Mouse (Mus musculus) limb, embryonic 14.5 days (tissue): ENCODE measurements around the gene Akr1c14. TPM values are rescaled to one million over a fixed set of nuclear protein-coding genes. Genes with fewer than 3 reads are reported as not detected.
"Not testable (repeated sequence)": the region's sequence is repeated elsewhere in the genome, so short reads cannot be mapped to it uniquely, and the experiment has no call there.

ENCODE experiments used
- ATAC-seq: fragments of 200-750 bp; cut with Nextera tagmentation; 2 replicates; pipeline ENCODE4 v1.8.0; 2017; ENCODE audit warnings: low read depth, moderate number of reproducible peaks, moderate TSS enrichment; ENCODE audit not compliant: low FRiP score
- DNase-seq: peaks from one replicate; pipeline ENCODE4 v3.0.0-alpha.2; 2015; ENCODE audit warnings: low spot score
- H3K27ac ChIP-seq: fragments of 300-500 bp; sonication (generic); replicated peaks from 2 replicates; pipeline ENCODE4 v1.5.1; 2014; ENCODE audit warnings: low read depth, mild to moderate bottlenecking, low read length, moderate library complexity, mixed read lengths
- H3K27me3 ChIP-seq: fragments of 300-500 bp; sonication (generic); 2 replicates; pipeline ENCODE4 v1.6.1; 2014; ENCODE audit warnings: low read length, mixed read lengths; ENCODE audit not compliant: control insufficient read depth, insufficient read depth
- H3K36me3 ChIP-seq: fragments of 300-500 bp; sonication (generic); 2 replicates; pipeline ENCODE4 v1.6.1; 2014; ENCODE audit warnings: mild to moderate bottlenecking, low read length, moderate library complexity, mixed read lengths; ENCODE audit not compliant: control insufficient read depth, insufficient read depth
- H3K4me1 ChIP-seq: fragments of 300-500 bp; sonication (generic); 2 replicates; pipeline ENCODE4 v1.6.1; 2014; ENCODE audit warnings: antibody characterized with exemption, low read length, mixed read lengths; ENCODE audit not compliant: control insufficient read depth, insufficient read depth
- H3K4me2 ChIP-seq: fragments of 300-500 bp; sonication (generic); replicated peaks from 2 replicates; pipeline ENCODE4 v1.6.1; 2014; ENCODE audit warnings: low read depth, mild to moderate bottlenecking, low read length, moderate library complexity; ENCODE audit not compliant: severe bottlenecking
- H3K4me3 ChIP-seq: fragments of 300-500 bp; sonication (generic); replicated peaks from 2 replicates; pipeline ENCODE4 v1.5.1; 2014; ENCODE audit warnings: low read length
- H3K9ac ChIP-seq: fragments of 300-500 bp; sonication (generic); 2 replicates; pipeline ENCODE4 v1.6.1; 2014; ENCODE audit warnings: mild to moderate bottlenecking, low read depth, low read length, moderate library complexity; ENCODE audit not compliant: severe bottlenecking
- H3K9me3 ChIP-seq: fragments of 300-500 bp; sonication (generic); 2 replicates; pipeline ENCODE4 v1.6.1; 2016; ENCODE audit warnings: low read length; ENCODE audit not compliant: control insufficient read depth
- POLR2A ChIP-seq: fragments of 200-500 bp; IDR thresholded peaks from 2 replicates; pipeline ENCODE4 v1.8.0; 2012; ENCODE audit warnings: inconsistent platforms, mild to moderate bottlenecking, moderate library complexity, borderline replicate concordance; ENCODE audit not compliant: insufficient read depth, insufficient read length; ENCODE audit errors: extremely low read depth
- WGBS: fragments of 180-500 bp; shearing (Covaris S2); extraction: QIAGEN DNeasy Blood & Tissue Kit; methylation state at CpG from one replicate; pipeline ENCODE4 v1.1.7; 2014; 5-methylcytosine and 5-hydroxymethylcytosine counted together
- polyA plus RNA-seq, 2 experiments: library from polyadenylated mRNA; depleted of rRNA in 1 of 2; stranded (reverse) in 1 of 2; unstranded in 1 of 2; fragments of >200 nt; fragmentation: Nextera tagmentation in 1 of 2; extraction: Ambion mirVana in 1 of 2; gene quantifications; 2 replicates each; pipeline versions ENCODE4 v1.2.1 to v1.2.3; 2012 to 2014

The Akr1c14 gene
- polyA plus RNA-seq, 2 experiments, result 1.2 TPM

- Histone ChIP-seq H3K9me3 (no peaks in the 10 kb centered on the region), H3K4me3 (no peak overlapping the region), H3K4me1 (no peaks in the 10 kb centered on the region), H3K36me3 (no peaks in the 10 kb centered on the region), H3K9ac (no peak overlapping the region), H3K27ac (no peak overlapping the region), H3K27me3 (no peaks in the 10 kb centered on the region), H3K4me2 (no peak overlapping the region)
- DNase-seq (no peak), ATAC-seq (no peak)
- TF ChIP-seq POLR2A, result no peak
- WGBS, result 70% methylated on average over 7 of the region's 7 CpGs
Measured at GRCm38 (mm10) chr13:4123146-4123545, 74.3 kb downstream of the Akr1c14 start.

GRCm38 (mm10) chr13:4124471-4124870, 75.7 kb downstream of the Akr1c14 start:
- not testable (repeated sequence) for H3K9ac ChIP-seq, H3K36me3 ChIP-seq, H3K9me3 ChIP-seq, ATAC-seq, H3K4me3 ChIP-seq, H3K4me2 ChIP-seq, H3K4me1 ChIP-seq, DNase-seq, H3K27me3 ChIP-seq, H3K27ac ChIP-seq
- WGBS, result 95% methylated on average over 6 of the region's 6 CpGs

GRCm38 (mm10) chr13:4125846-4126245, 77.0 kb downstream of the Akr1c14 start:
- H3K36me3 ChIP-seq, ATAC-seq: not testable (repeated sequence)

GRCm38 (mm10) chr13:4129100-4129499, 80.3 kb downstream of the Akr1c14 start:
- peak; percentile 20 for DNase-seq
- Histone ChIP-seq H3K4me3 (no peak overlapping the region), H3K27me3 (no peaks in the 10 kb centered on the region), H3K4me2 (no peak overlapping the region), H3K9ac (no peak overlapping the region), H3K36me3 (no peaks in the 10 kb centered on the region), H3K4me1 (no peaks in the 10 kb centered on the region), H3K9me3 (no peaks in the 10 kb centered on the region), H3K27ac (no peak overlapping the region)
- no peak for ATAC-seq
- TF ChIP-seq POLR2A, result no peak
- 38% methylated on average over 5 of the region's 5 CpGs for WGBS

More at GRCm38 (mm10) chr13:4125846-4126245, 77.0 kb downstream of the Akr1c14 start:
- not testable (repeated sequence) for H3K27me3 ChIP-seq, H3K4me3 ChIP-seq, DNase-seq, H3K9me3 ChIP-seq, H3K9ac ChIP-seq, H3K4me1 ChIP-seq, H3K4me2 ChIP-seq, H3K27ac ChIP-seq
- 80% methylated on average over 1 of the region's 1 CpGs for WGBS

GRCm38 (mm10) chr13:4131317-4131716, 82.5 kb downstream of the Akr1c14 start:
- no peak for DNase-seq
- 82% methylated on average over 1 of the region's 1 CpGs for WGBS
- no peak for TF ChIP-seq POLR2A

GRCm38 (mm10) chr13:4131721-4132120, 82.9 kb downstream of the Akr1c14 start:
- no peak overlapping the region for H3K9ac ChIP-seq
- no peaks in the 10 kb centered on the region for H3K4me1 ChIP-seq
- no peaks in the 10 kb centered on the region for H3K36me3 ChIP-seq
- WGBS, result 63% methylated on average over 3 of the region's 3 CpGs
- no peak for TF ChIP-seq POLR2A
- no peak overlapping the region for H3K4me3 ChIP-seq
- H3K27ac ChIP-seq, result no peak overlapping the region
- ATAC-seq (no peak), DNase-seq (no peak)
- H3K27me3 ChIP-seq, result no peaks in the 10 kb centered on the region
- H3K4me2 ChIP-seq, result no peak overlapping the region
- H3K9me3 ChIP-seq, result no peaks in the 10 kb centered on the region

More at GRCm38 (mm10) chr13:4131317-4131716, 82.5 kb downstream of the Akr1c14 start:
- Histone ChIP-seq H3K9me3 (no peaks in the 10 kb centered on the region), H3K36me3 (no peaks in the 10 kb centered on the region), H3K4me3 (no peak overlapping the region), H3K4me2 (no peak overlapping the region), H3K9ac (no peak overlapping the region), H3K27ac (no peak overlapping the region), H3K4me1 (no peaks in the 10 kb centered on the region), H3K27me3 (no peaks in the 10 kb centered on the region)
- no peak for ATAC-seq
